Mouse (Mus musculus) intestine, embryonic 16.5 days (tissue): ENCODE results near the gene Itpk1. TPM values are rescaled to one million over a fixed set of nuclear protein-coding genes. Genes with fewer than 3 reads are reported as not detected.

Experiments used
- ATAC-seq: fragments of 200-750 bp; cut with Nextera tagmentation; 2 replicates; pipeline ENCODE4 v1.8.0; 2017; ENCODE audit warnings: moderate TSS enrichment, moderate library complexity
- H3K27ac ChIP-seq: fragments of 300-500 bp; sonication (generic); 2 replicates; pipeline ENCODE4 v1.5.1; 2014; ENCODE audit warnings: mild to moderate bottlenecking, low read length
- H3K27me3 ChIP-seq: fragments of 300-500 bp; sonication (generic); replicated peaks from 2 replicates; pipeline ENCODE4 v1.6.1; 2014; ENCODE audit warnings: low read length, control low read depth, mixed read lengths; ENCODE audit not compliant: control insufficient read depth, insufficient read depth
- H3K36me3 ChIP-seq: fragments of 300-500 bp; sonication (generic); 2 replicates; pipeline ENCODE4 v1.6.1; 2014; ENCODE audit warnings: low read length, control low read depth; ENCODE audit not compliant: control insufficient read depth, insufficient read depth
- H3K4me1 ChIP-seq: fragments of 300-500 bp; sonication (generic); 2 replicates; pipeline ENCODE4 v1.6.1; 2014; ENCODE audit warnings: low read length, control low read depth, mixed read lengths; ENCODE audit not compliant: control insufficient read depth, insufficient read depth
- H3K4me2 ChIP-seq: fragments of 300-500 bp; sonication (generic); 2 replicates; pipeline ENCODE4 v1.6.1; 2014; ENCODE audit warnings: low read depth, low read length, control low read depth
- H3K4me3 ChIP-seq: fragments of 300-500 bp; sonication (generic); 2 replicates; pipeline ENCODE4 v1.5.1; 2014; ENCODE audit warnings: mild to moderate bottlenecking, low read length
- H3K9ac ChIP-seq: fragments of 300-500 bp; sonication (generic); 2 replicates; pipeline ENCODE4 v1.6.1; 2014; ENCODE audit warnings: low read depth, low read length
- H3K9me3 ChIP-seq: fragments of 300-500 bp; sonication (generic); 2 replicates; pipeline ENCODE4 v1.6.1; 2016; ENCODE audit warnings: low read length, control low read depth; ENCODE audit not compliant: control insufficient read depth
- WGBS: fragments of 180-500 bp; shearing (Covaris S2); extraction: QIAGEN DNeasy Blood & Tissue Kit; methylation state at CpG from one replicate; pipeline ENCODE4 v1.1.7; 2014; 5-methylcytosine and 5-hydroxymethylcytosine counted together
- polyA plus RNA-seq: library from polyadenylated mRNA; unstranded; fragments of >200 nt; fragmentation: Nextera tagmentation; extraction: Ambion mirVana; gene quantifications from 2 replicates; pipeline ENCODE4 v1.2.1, GENCODE M21; 2015

Itpk1 gene
- polyA plus RNA-seq, 1 experiment from 2014 or later, result 51.4 TPM

GRCm38 (mm10) chr12:102674123-102674522, 30.6 kb downstream of the Itpk1 start:
- Histone ChIP-seq H3K4me1 (peaks cover 35% of the 10 kb centered on the region), H3K36me3 (no peaks in the 10 kb centered on the region), H3K9ac (no peak overlapping the region), H3K4me2 (no peak overlapping the region), H3K27me3 (no peaks in the 10 kb centered on the region), H3K4me3 (no peak overlapping the region), H3K27ac (no peak overlapping the region), H3K9me3 (no peaks in the 10 kb centered on the region)
- 77% methylated on average over 13 of the region's 13 CpGs for WGBS
- no peak for ATAC-seq

GRCm38 (mm10) chr12:102672857-102673839, 31.6 kb downstream of the Itpk1 start:
- Histone ChIP-seq H3K36me3 (no peaks in the 10 kb centered on the region), H3K4me3 (no peak overlapping the region), H3K27ac (peak overlapping the region; percentile 37; the same call in 1 of the 2 replicates), H3K9ac (no peak overlapping the region), H3K9me3 (no peaks in the 10 kb centered on the region), H3K27me3 (no peaks in the 10 kb centered on the region), H3K4me2 (no peak overlapping the region), H3K4me1 (peaks cover 31% of the 10 kb centered on the region)
- 62% methylated on average over 20 of the region's 20 CpGs for WGBS
- ATAC-seq, result no peak; the same call in 1 of the 2 replicates

- no peak overlapping the region for H3K4me2 ChIP-seq
- WGBS, result 22% methylated on average over 8 of the region's 8 CpGs
- ATAC-seq, result peak; percentile 16
- no peak overlapping the region for H3K27ac ChIP-seq
- no peaks in the 10 kb centered on the region for H3K9me3 ChIP-seq
- H3K27me3 ChIP-seq, result no peaks in the 10 kb centered on the region
- H3K36me3 ChIP-seq, result no peaks in the 10 kb centered on the region
- H3K9ac ChIP-seq, result no peak overlapping the region
- H3K4me1 ChIP-seq, result peaks cover 23% of the 10 kb centered on the region
- H3K4me3 ChIP-seq, result no peak overlapping the region
Observed at GRCm38 (mm10) chr12:102672176-102672575, 32.6 kb downstream of the Itpk1 start.

DNA sequence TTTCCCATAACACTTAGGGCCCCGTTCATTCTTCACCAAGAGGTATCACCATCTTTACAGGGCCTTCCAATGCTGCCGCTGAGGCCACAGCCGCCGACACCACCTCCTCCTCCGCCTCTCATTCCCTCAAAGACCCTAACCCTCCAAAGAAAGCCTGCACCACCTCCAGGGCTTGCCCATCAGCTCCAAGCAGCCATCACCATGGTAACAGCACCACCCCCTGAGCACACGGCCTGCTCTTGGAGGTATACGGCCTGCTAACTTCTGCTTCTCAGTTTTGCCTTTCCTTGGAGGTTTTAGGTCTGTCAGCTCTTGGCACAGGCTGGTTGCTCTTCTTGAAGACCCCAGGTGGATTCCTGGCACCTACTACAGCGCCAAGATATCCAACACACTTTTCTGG, 33.9 kb downstream of the Itpk1 start:
- Histone ChIP-seq H3K4me2 (no peak overlapping the region), H3K9me3 (no peaks in the 10 kb centered on the region), H3K36me3 (no peaks in the 10 kb centered on the region), H3K4me1 (peaks cover 26% of the 10 kb centered on the region), H3K4me3 (no peak overlapping the region), H3K27ac (no peak overlapping the region), H3K27me3 (no peaks in the 10 kb centered on the region), H3K9ac (no peak overlapping the region)
- ATAC-seq, result no peak
- 72% methylated on average over 8 of the region's 8 CpGs for WGBS

- WGBS, result 81% methylated on average over 10 of the region's 10 CpGs
- peaks cover 9% of the 10 kb centered on the region for H3K4me1 ChIP-seq
- peak; percentile 47 for ATAC-seq
Observed at GRCm38 (mm10) chr12:102665465-102666202, 39.1 kb downstream of the Itpk1 start.

DNA sequence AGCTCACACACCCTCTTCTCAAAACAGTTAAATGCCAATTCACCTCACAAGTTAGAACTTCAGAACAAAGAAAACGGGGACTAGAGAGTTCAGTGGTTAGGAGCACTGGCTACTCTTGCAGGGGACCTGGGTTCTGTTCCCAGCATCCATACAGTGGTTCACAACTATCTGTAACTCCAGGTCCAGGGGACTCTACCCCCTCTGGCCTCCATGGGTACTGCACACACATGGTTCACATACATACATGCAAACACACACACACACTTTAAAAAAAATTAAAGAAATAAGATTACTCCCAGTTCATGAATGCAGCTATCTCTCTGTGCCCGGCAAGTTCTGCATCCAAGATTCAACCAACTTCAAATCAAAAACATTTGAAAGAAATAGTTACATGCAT, 40.7 kb downstream of the Itpk1 start:
- H3K4me1 ChIP-seq, result peaks cover 7% of the 10 kb centered on the region
- H3K27me3 ChIP-seq, result no peaks in the 10 kb centered on the region
- no peak overlapping the region for H3K4me3 ChIP-seq
- no peak overlapping the region for H3K27ac ChIP-seq
- no peak overlapping the region for H3K9ac ChIP-seq
- no peak for ATAC-seq
- 97% methylated on average over 2 of the region's 2 CpGs for WGBS
- no peak overlapping the region for H3K4me2 ChIP-seq
- H3K36me3 ChIP-seq, result no peaks in the 10 kb centered on the region
- peaks cover 3% of the 10 kb centered on the region; the same call in 1 of the 2 replicates for H3K9me3 ChIP-seq

More at GRCm38 (mm10) chr12:102665465-102666202, 39.1 kb downstream of the Itpk1 start:
- H3K4me3 ChIP-seq, result no peak overlapping the region
- no peak overlapping the region for H3K9ac ChIP-seq
- H3K9me3 ChIP-seq, result peaks cover 3% of the 10 kb centered on the region; the same call in 1 of the 2 replicates
- no peak overlapping the region for H3K4me2 ChIP-seq
- H3K27ac ChIP-seq, result no peak overlapping the region
- no peaks in the 10 kb centered on the region for H3K36me3 ChIP-seq
- no peaks in the 10 kb centered on the region for H3K27me3 ChIP-seq

- WGBS, result 79% methylated on average over 11 of the region's 11 CpGs
- Histone ChIP-seq H3K4me2 (no peak overlapping the region), H3K4me1 (peaks cover 7% of the 10 kb centered on the region), H3K36me3 (no peaks in the 10 kb centered on the region), H3K9me3 (peaks cover 3% of the 10 kb centered on the region; the same call in 1 of the 2 replicates), H3K4me3 (no peak overlapping the region), H3K27me3 (no peaks in the 10 kb centered on the region), H3K9ac (no peak overlapping the region), H3K27ac (no peak overlapping the region)
- no peak for ATAC-seq
Observed at GRCm38 (mm10) chr12:102663349-102664051, 41.2 kb downstream of the Itpk1 start.

DNA sequence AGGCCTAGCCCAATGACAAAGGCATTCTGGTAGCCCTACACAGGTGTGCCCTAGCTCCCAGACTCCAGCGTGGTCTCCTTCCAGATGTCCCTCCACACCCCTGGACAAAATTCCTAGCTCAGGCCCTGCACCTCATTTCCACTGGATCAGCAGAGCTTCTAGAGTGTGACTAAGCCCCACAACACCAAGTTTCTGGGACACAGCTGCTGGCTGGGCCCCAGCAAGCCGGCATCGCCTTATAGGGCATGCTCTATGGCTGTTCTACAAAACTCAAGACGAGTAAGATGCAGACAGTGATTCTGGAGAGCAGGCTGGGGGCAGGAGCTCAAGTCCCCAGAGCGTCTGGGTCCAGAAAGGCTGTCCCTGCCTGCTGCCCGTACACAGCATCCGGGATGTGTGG, 43.0 kb downstream of the Itpk1 start:
- H3K27ac ChIP-seq, result no peak overlapping the region
- H3K9me3 ChIP-seq, result peaks cover 3% of the 10 kb centered on the region; the same call in 1 of the 2 replicates
- ATAC-seq, result no peak
- no peaks in the 10 kb centered on the region for H3K27me3 ChIP-seq
- no peaks in the 10 kb centered on the region for H3K36me3 ChIP-seq
- H3K4me2 ChIP-seq, result no peak overlapping the region
- no peak overlapping the region for H3K4me3 ChIP-seq
- H3K4me1 ChIP-seq, result peaks cover 10% of the 10 kb centered on the region
- H3K9ac ChIP-seq, result no peak overlapping the region
- WGBS, result 75% methylated on average over 7 of the region's 7 CpGs
